Mouse (Mus musculus): ENCODE measurements around the gene Esrrg. TPM values are rescaled to one million over a fixed set of nuclear protein-coding genes. Genes with fewer than 3 reads are reported as not detected.

Gene Esrrg
- total and polyA plus RNA-seq, 3 experiments, result not detected

- dilution Hi-C loops (cut with MboI; ENCODE audit: extremely low pct_ligation_motif_present, extremely low pct_unique_long_range_greater_than_20kb, low sequenced_read_pairs), result no loop called here
- H3K79me2 ChIP-seq (replicated peaks; ENCODE audit: control insufficient read depth, extremely low read depth, insufficient read depth, poor library complexity, severe bottlenecking), result no peaks in the 10 kb centered on the region
Measured at GRCm38 (mm10) chr1:188125521-188126021, 517.0 kb downstream of the Esrrg start.

GRCm38 (mm10) chr1:188136126-188136525 is 527.5 kb downstream of the Esrrg start:
- DNase-seq (ENCODE audit: extremely low read depth), result no peak

More at GRCm38 (mm10) chr1:188125521-188126021, 517.0 kb downstream of the Esrrg start:
- H3K36me3 ChIP-seq (replicated peaks in 1 of 2; ENCODE audit: control insufficient read depth in 1 of 2, insufficient read depth in 1 of 2, low read length in 1 of 2), result no peaks in the 10 kb centered on the region
- no peaks in the 10 kb centered on the region for H3K27me3 ChIP-seq (replicated peaks)
- H3K4me3 ChIP-seq (replicated peaks in 1 of 3; ENCODE audit: low read depth in 2 of 3, low read length in 2 of 3, poor library complexity in 1 of 3), result no peak overlapping the region
- peaks cover 59% of the 10 kb centered on the region for H3K9me3 ChIP-seq (replicated peaks; ENCODE audit: low read length)
- no peak overlapping the region for H3K4me2 ChIP-seq (ENCODE audit: insufficient read depth, low read depth, poor library complexity, severe bottlenecking)
- no peak overlapping the region for H3K27ac ChIP-seq (ENCODE audit: insufficient read depth, low read depth)
- in situ Hi-C loops (cut with MboI; ENCODE audit: low pct_ligation_motif_present, low pct_unique_long_range_greater_than_20kb, low sequenced_read_pairs), result no loop called here
- H3K9ac ChIP-seq (ENCODE audit: insufficient read depth, low read depth), result no peak overlapping the region
- DNase-seq (ENCODE audit: extremely low read depth), result no peak
- TF ChIP-seq CHD1 (IDR thresholded peaks at IDR 0.05; ENCODE audit: low read depth, low read length) (no peak), CTCF (conservative IDR thresholded peaks at IDR 0.05 in 1 of 2, IDR thresholded peaks at IDR 0.05 in 1 of 2; ENCODE audit: low read depth in 2 of 2, low read length in 2 of 2) (no peak)
- no peaks in the 10 kb centered on the region for H3K4me1 ChIP-seq (ENCODE audit: control insufficient read depth in 1 of 2, insufficient read depth in 2 of 2)

DNA sequence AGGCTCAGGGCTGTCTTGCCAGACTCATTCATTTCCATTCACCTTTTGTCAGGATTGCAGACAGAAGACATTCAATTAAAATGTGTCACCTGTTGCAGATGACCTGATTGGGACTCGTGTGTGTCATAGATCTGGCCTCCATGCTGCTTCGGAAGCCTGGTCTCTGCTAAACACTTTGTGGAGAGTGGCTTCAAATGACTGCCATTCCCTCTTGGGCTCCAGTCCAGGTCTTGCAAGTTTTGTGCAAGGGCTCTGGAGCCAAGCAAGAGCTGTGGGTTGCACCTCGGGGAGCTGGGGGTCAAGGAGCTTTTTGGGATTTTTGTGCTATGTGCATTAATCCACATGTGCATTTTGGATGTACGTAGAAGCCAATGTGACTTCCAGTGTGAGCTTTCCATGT is 530.9 kb downstream of the Esrrg start:
- dilution Hi-C loops (cut with MboI; ENCODE audit: extremely low pct_ligation_motif_present, extremely low pct_unique_long_range_greater_than_20kb, low sequenced_read_pairs) (no loop called here), in situ Hi-C loops (cut with MboI; ENCODE audit: low pct_ligation_motif_present, low pct_unique_long_range_greater_than_20kb, low sequenced_read_pairs) (no loop called here)
- H3K79me2 ChIP-seq (replicated peaks; ENCODE audit: control insufficient read depth, extremely low read depth, insufficient read depth, poor library complexity, severe bottlenecking), result no peaks in the 10 kb centered on the region
- no peaks in the 10 kb centered on the region for H3K36me3 ChIP-seq (replicated peaks in 1 of 2; ENCODE audit: control insufficient read depth in 1 of 2, insufficient read depth in 1 of 2, low read length in 1 of 2)
- no peak overlapping the region for H3K27ac ChIP-seq (ENCODE audit: insufficient read depth, low read depth)
- TF ChIP-seq ZC3H11A (IDR thresholded peaks at IDR 0.05; ENCODE audit: low read depth, low read length) (no peak), NRF1 (IDR thresholded peaks at IDR 0.05; ENCODE audit: low read depth, low read length) (no peak), POLR2A (IDR thresholded peaks at IDR 0.05; ENCODE audit: low read depth, low read length) (no peak), NELFE (IDR thresholded peaks at IDR 0.05; ENCODE audit: low read depth, low read length) (no peak), EP300 (IDR thresholded peaks at IDR 0.05; ENCODE audit: low read length) (no peak), MAZ (IDR thresholded peaks at IDR 0.05; ENCODE audit: low read depth, low read length) (no peak), TBP (conservative IDR thresholded peaks at IDR 0.05; ENCODE audit: low read depth, low read length) (no peak), USF2 (conservative IDR thresholded peaks at IDR 0.05; ENCODE audit: low read depth, low read length) (no peak)
- H3K4me3 ChIP-seq (replicated peaks in 1 of 3; ENCODE audit: low read depth in 2 of 3, low read length in 2 of 3, poor library complexity in 1 of 3), result no peak overlapping the region
- no peak overlapping the region for H3K9ac ChIP-seq (ENCODE audit: insufficient read depth, low read depth)
- H3K4me1 ChIP-seq (ENCODE audit: control insufficient read depth in 1 of 2, insufficient read depth in 2 of 2), result no peaks in the 10 kb centered on the region
- DNase-seq (ENCODE audit: extremely low read depth), result no peak
- H3K9me3 ChIP-seq (replicated peaks; ENCODE audit: low read length), result peaks cover 65% of the 10 kb centered on the region
- no peaks in the 10 kb centered on the region for H3K27me3 ChIP-seq (replicated peaks)
- no peak overlapping the region for H3K4me2 ChIP-seq (ENCODE audit: insufficient read depth, low read depth, poor library complexity, severe bottlenecking)

More at GRCm38 (mm10) chr1:188136126-188136525, 527.5 kb downstream of the Esrrg start:
- Histone ChIP-seq H3K27me3 (replicated peaks) (no peaks in the 10 kb centered on the region), H3K4me2 (ENCODE audit: insufficient read depth, low read depth, poor library complexity, severe bottlenecking) (no peak overlapping the region), H3K4me3 (replicated peaks in 1 of 3; ENCODE audit: low read depth in 2 of 3, low read length in 2 of 3, poor library complexity in 1 of 3) (no peak overlapping the region), H3K9me3 (replicated peaks; ENCODE audit: low read length) (peaks cover 68% of the 10 kb centered on the region), H3K9ac (ENCODE audit: insufficient read depth, low read depth) (no peak overlapping the region), H3K4me1 (ENCODE audit: control insufficient read depth in 1 of 2, insufficient read depth in 2 of 2) (no peaks in the 10 kb centered on the region), H3K36me3 (replicated peaks in 1 of 2; ENCODE audit: control insufficient read depth in 1 of 2, insufficient read depth in 1 of 2, low read length in 1 of 2) (no peaks in the 10 kb centered on the region), H3K27ac (ENCODE audit: insufficient read depth, low read depth) (no peak overlapping the region), H3K79me2 (replicated peaks; ENCODE audit: control insufficient read depth, extremely low read depth, insufficient read depth, poor library complexity, severe bottlenecking) (no peaks in the 10 kb centered on the region)
- dilution Hi-C loops (cut with MboI; ENCODE audit: extremely low pct_ligation_motif_present, extremely low pct_unique_long_range_greater_than_20kb, low sequenced_read_pairs) (no loop called here), in situ Hi-C loops (cut with MboI; ENCODE audit: low pct_ligation_motif_present, low pct_unique_long_range_greater_than_20kb, low sequenced_read_pairs) (no loop called here)
- TF ChIP-seq POLR2A (IDR thresholded peaks at IDR 0.05; ENCODE audit: low read depth, low read length), result no peak
- no peak for TF ChIP-seq IRF4 (IDR thresholded peaks at IDR 0.05; ENCODE audit: low read depth, low read length)
- TF ChIP-seq ZC3H11A (IDR thresholded peaks at IDR 0.05; ENCODE audit: low read depth, low read length), result no peak
- no peak for TF ChIP-seq ETS1 (conservative IDR thresholded peaks at IDR 0.05; ENCODE audit: low read depth, low read length)
